Mouse (Mus musculus) midbrain, embryonic 16.5 days (tissue): ENCODE data around the gene Ncf4. TPM values are rescaled to one million over a fixed set of nuclear protein-coding genes. Genes with fewer than 3 reads are reported as not detected.

ENCODE experiments used
- ATAC-seq: fragments of 200-750 bp; cut with Nextera tagmentation; 2 replicates; pipeline ENCODE4 v1.8.0; 2017; ENCODE audit warnings: moderate TSS enrichment
- H3K27ac ChIP-seq: fragments of 300-500 bp; sonication (generic); 2 replicates; pipeline ENCODE4 v1.5.1; 2014; ENCODE audit warnings: mild to moderate bottlenecking, low read length, mixed read lengths
- H3K27me3 ChIP-seq: fragments of 300-500 bp; sonication (generic); 2 replicates; pipeline ENCODE4 v1.6.1; 2014; ENCODE audit warnings: low read depth, low read length, mixed read lengths; ENCODE audit not compliant: control insufficient read depth, insufficient read depth
- H3K36me3 ChIP-seq: fragments of 300-500 bp; sonication (generic); 2 replicates; pipeline ENCODE4 v1.6.1; 2014; ENCODE audit warnings: mild to moderate bottlenecking, low read length, moderate library complexity, mixed read lengths; ENCODE audit not compliant: control insufficient read depth, insufficient read depth
- H3K4me1 ChIP-seq: fragments of 300-500 bp; sonication (generic); 2 replicates; pipeline ENCODE4 v1.6.1; 2014; ENCODE audit warnings: mild to moderate bottlenecking, low read length, mixed read lengths; ENCODE audit not compliant: control insufficient read depth, insufficient read depth
- H3K4me2 ChIP-seq: fragments of 300-500 bp; sonication (generic); 2 replicates; pipeline ENCODE4 v1.6.1; 2014; ENCODE audit warnings: mild to moderate bottlenecking, low read length, mixed read lengths
- H3K4me3 ChIP-seq: fragments of 300-500 bp; sonication (generic); 2 replicates; pipeline ENCODE4 v1.5.1; 2014; ENCODE audit warnings: low read depth, mild to moderate bottlenecking, low read length, moderate library complexity, mixed read lengths
- H3K9ac ChIP-seq: fragments of 300-500 bp; sonication (generic); 2 replicates; pipeline ENCODE4 v1.6.1; 2014; ENCODE audit warnings: low read depth, low read length, mixed read lengths
- H3K9me3 ChIP-seq: fragments of 300-500 bp; sonication (generic); replicated peaks from 2 replicates; pipeline ENCODE4 v1.6.1; 2014; ENCODE audit warnings: mild to moderate bottlenecking, low read length, mixed read lengths; ENCODE audit not compliant: control insufficient read depth, poor library complexity, severe bottlenecking
- WGBS: fragments of 180-500 bp; shearing (Covaris S2); extraction: QIAGEN DNeasy Blood & Tissue Kit; methylation state at CpG from one replicate; pipeline ENCODE4 v1.1.7; 2014; 5-methylcytosine and 5-hydroxymethylcytosine counted together
- microRNA-seq: library from miRNA; unstranded; fragments of <30 nt; microRNA quantifications from one replicate; pipeline ENCODE4, GENCODE M21; 2017
- polyA plus RNA-seq: library from polyadenylated mRNA; unstranded; fragments of >200 nt; fragmentation: Nextera tagmentation; extraction: Ambion mirVana; gene quantifications from 2 replicates; pipeline ENCODE4 v1.2.1, GENCODE M21; 2015

Gene Ncf4
- polyA plus RNA-seq, 1 experiment from 2014 or later = 0.54 TPM

DNA sequence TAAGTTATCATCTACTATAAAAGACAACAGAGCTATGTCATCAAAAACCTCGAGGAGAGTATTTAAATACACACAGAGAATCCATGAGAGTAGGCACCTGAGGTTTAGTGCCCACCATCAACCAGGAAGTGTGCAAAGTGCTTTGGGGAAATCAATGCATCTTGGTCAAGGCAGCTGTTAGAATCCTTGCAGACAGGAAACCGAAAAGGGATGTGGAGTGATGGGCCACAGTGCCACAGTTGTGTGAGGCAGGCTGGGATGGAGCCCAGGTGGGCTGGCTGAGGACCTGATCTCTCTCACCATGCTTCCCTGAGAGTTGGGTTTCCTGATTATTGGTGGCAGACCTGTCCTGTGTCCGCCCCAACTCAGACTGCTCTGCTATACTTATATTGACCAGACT is 55.0 kb downstream of the Ncf4 start:
- H3K9ac ChIP-seq = no peak overlapping the region

GRCm38 (mm10) chr15:78300773-78301172 is 56.2 kb downstream of the Ncf4 start:
- ATAC-seq = no peak
- Histone ChIP-seq H3K4me3 (no peak overlapping the region), H3K27ac (no peak overlapping the region), H3K9ac (no peak overlapping the region), H3K4me2 (no peak overlapping the region), H3K36me3 (no peaks in the 10 kb centered on the region), H3K9me3 (no peaks in the 10 kb centered on the region), H3K4me1 (no peaks in the 10 kb centered on the region), H3K27me3 (no peaks in the 10 kb centered on the region)

More for the DNA sequence above, 55.0 kb downstream of the Ncf4 start:
- Histone ChIP-seq H3K4me1 (no peaks in the 10 kb centered on the region), H3K9me3 (no peaks in the 10 kb centered on the region), H3K36me3 (no peaks in the 10 kb centered on the region), H3K4me2 (no peak overlapping the region), H3K27me3 (no peaks in the 10 kb centered on the region), H3K27ac (no peak overlapping the region), H3K4me3 (no peak overlapping the region)
- WGBS = 79% methylated on average over 3 of the region's 3 CpGs
- ATAC-seq = no peak

DNA sequence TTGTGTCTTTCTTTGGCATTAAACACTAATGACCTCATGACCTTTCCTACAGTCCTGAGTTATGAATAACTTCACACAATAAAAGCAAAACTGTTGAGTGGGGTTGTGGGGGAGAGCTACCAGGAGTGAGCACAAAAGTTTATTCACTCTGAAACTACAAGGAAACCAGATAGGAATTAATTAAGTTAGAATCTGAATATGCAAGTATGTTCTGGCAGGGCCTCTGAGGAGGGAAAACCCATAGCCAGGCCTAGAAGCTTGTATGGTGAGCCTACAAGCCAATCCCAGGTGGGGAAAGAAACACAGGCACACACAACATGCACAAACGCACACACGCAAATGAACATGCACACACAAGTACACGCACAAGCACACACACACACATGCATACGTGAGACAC is 58.1 kb downstream of the Ncf4 start:
- no peaks in the 10 kb centered on the region for H3K27me3 ChIP-seq
- WGBS = 92% methylated on average over 4 of the region's 4 CpGs
- no peaks in the 10 kb centered on the region for H3K9me3 ChIP-seq
- no peak overlapping the region for H3K4me2 ChIP-seq
- no peaks in the 10 kb centered on the region for H3K4me1 ChIP-seq
- no peaks in the 10 kb centered on the region for H3K36me3 ChIP-seq
- no peak overlapping the region for H3K27ac ChIP-seq
- H3K4me3 ChIP-seq = no peak overlapping the region
- no peak for ATAC-seq
- H3K9ac ChIP-seq = no peak overlapping the region

DNA sequence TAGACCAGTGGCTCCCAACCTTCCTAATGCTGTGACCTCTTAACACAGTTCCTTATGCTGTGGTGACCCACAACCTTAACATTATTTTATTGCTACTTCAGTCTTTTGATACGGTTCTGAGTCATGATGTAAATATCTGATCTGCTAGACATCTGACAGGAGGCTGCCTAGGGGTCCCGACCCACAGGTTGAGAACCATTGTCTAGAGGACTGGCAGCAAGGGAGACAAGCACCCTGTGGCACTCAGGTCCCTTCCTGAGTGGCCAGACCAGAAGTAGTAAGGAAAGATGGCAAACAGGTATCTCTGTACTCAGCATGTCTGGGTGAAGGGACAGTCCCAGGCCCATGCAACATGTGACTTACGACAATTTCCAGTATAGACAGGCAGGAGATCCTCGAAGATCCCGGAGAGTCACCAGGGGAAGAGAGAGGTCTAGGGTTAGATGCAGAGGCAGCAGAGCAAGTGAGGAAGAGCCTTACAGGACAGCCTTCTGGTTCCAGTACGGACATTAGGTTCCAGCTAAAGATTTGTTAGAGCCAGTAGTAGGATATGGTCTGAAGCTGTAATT is 59.1 kb downstream of the Ncf4 start:
- Histone ChIP-seq H3K4me2 (no peak overlapping the region), H3K4me1 (no peaks in the 10 kb centered on the region), H3K9ac (no peak overlapping the region), H3K9me3 (no peaks in the 10 kb centered on the region), H3K27me3 (no peaks in the 10 kb centered on the region), H3K4me3 (no peak overlapping the region), H3K27ac (no peak overlapping the region), H3K36me3 (no peaks in the 10 kb centered on the region)
- 92% methylated on average over 6 of the region's 6 CpGs for WGBS
- ATAC-seq = no peak

GRCm38 (mm10) chr15:78305341-78305933 is 60.8 kb downstream of the Ncf4 start, which contains the start of gene Csf2rb2:
Gene Csf2rb2, minus strand, starts transcription at chr15:78305721.
- no peak within 1 kb of the TSS for H3K4me2 ChIP-seq
- no peak within 1 kb of the TSS for H3K4me3 ChIP-seq
- H3K36me3 ChIP-seq = no peaks in the 10 kb centered on the region
- no peak for ATAC-seq
- no peak within 1 kb of the TSS for H3K27ac ChIP-seq
- H3K4me1 ChIP-seq = no peaks in the 10 kb centered on the region
- 85% methylated on average over 10 of the region's 10 CpGs for WGBS
- no peaks in the 10 kb centered on the region for H3K9me3 ChIP-seq
- H3K9ac ChIP-seq = no peak within 1 kb of the TSS
- no peaks in the 10 kb centered on the region for H3K27me3 ChIP-seq

- Histone ChIP-seq H3K4me1 (no peaks in the 10 kb centered on the region), H3K4me3 (no peak overlapping the region), H3K27ac (no peak overlapping the region), H3K4me2 (no peak overlapping the region), H3K27me3 (no peaks in the 10 kb centered on the region), H3K36me3 (no peaks in the 10 kb centered on the region), H3K9me3 (no peaks in the 10 kb centered on the region), H3K9ac (no peak overlapping the region)
- no peak for ATAC-seq
- WGBS = 34% methylated on average over 5 of the region's 5 CpGs
Observed at GRCm38 (mm10) chr15:78309865-78310264, 65.3 kb downstream of the Ncf4 start.

DNA sequence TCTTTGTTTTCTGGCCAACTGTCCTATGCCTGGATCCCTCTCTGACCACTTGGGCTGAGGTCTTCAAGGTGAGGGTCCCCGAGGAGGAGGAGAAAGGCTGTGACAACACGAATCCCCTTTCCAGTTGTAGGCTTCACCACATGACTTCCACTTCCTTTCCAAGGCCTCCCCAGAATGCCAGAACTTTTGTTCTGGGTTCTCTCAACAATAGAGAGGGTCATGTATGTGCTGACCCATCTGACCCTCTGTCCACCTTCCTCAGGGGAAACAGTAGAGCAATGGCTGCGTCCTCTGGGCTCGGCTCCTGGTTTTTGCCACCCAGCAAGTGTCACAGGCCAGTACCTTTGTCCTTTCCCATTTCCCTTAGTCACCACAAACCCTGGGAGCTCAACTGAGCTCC is 66.4 kb downstream of the Ncf4 start:
- 77% methylated on average over 4 of the region's 4 CpGs for WGBS
- ATAC-seq = no peak
- H3K27ac ChIP-seq = no peak overlapping the region
- H3K36me3 ChIP-seq = no peaks in the 10 kb centered on the region
- H3K9ac ChIP-seq = no peak overlapping the region
- no peak overlapping the region for H3K4me3 ChIP-seq
- H3K9me3 ChIP-seq = no peaks in the 10 kb centered on the region
- H3K27me3 ChIP-seq = no peaks in the 10 kb centered on the region; the same call in 1 of the 2 replicates
- no peaks in the 10 kb centered on the region for H3K4me1 ChIP-seq
- no peak overlapping the region for H3K4me2 ChIP-seq

Small RNA genes within 50 kb of the gene (microRNA-seq; reads per million reads assigned to microRNA genes)
- gene Mir7676-1 = not detected

Other genes starting within 250 kb of the Ncf4 start
- gene Cacng2, start 124.8 kb upstream of the Ncf4 start, polyA plus RNA-seq = 13.4 and 13.6 TPM in 2 replicates
- 90.0 and 104 TPM in 2 replicates for gene Ift27, start 70.7 kb upstream of the Ncf4 start, polyA plus RNA-seq
- 1.3 and 1.8 TPM in 2 replicates for gene Pvalb, start 38.4 kb upstream of the Ncf4 start, polyA plus RNA-seq
- gene Csf2rb2, start 60.9 kb downstream of the Ncf4 start, polyA plus RNA-seq = 0.08 and 0.11 TPM in 2 replicates
- 0.35 and 0.48 TPM in 2 replicates for gene Csf2rb, start 81.0 kb downstream of the Ncf4 start, polyA plus RNA-seq
- not detected in 2 replicates for gene Tex33, start 151.1 kb downstream of the Ncf4 start, polyA plus RNA-seq
- gene Tst, start 161.1 kb downstream of the Ncf4 start, polyA plus RNA-seq = 15.3 and 22.8 TPM in 2 replicates
- gene Mpst, start 161.6 kb downstream of the Ncf4 start, polyA plus RNA-seq = 3.6 and 4.3 TPM in 2 replicates
- gene Kctd17, start 183.8 kb downstream of the Ncf4 start, polyA plus RNA-seq = 152 and 156 TPM in 2 replicates
- gene Tmprss6, start 223.8 kb downstream of the Ncf4 start, polyA plus RNA-seq = 0.09 and 0.31 TPM in 2 replicates